Mouse (Mus musculus): ENCODE data around the gene Dctd.
"Not testable (repeated sequence)": the region's sequence is repeated elsewhere in the genome, so short reads cannot be mapped to it uniquely, and the experiment has no call there.

Dctd gene

DNA sequence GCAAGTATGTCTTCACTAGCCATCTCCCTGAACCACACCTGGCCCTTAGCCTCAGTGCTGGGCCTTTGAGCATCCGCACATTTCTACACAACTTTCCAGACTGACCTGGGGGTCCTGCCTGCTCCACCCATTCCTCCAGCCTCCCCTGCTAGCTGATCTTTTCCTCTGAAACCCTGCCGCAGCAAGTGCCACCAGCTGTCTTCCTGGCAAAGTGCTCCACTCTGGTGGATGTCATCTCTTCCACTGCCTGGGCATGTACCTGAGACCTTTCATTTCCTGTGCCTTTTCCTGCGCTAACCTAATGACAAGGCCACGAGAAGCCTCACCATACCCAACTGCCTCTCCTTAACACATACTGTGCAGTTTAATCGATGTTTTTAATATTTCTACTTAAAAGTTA, 46.9 kb downstream of the Dctd start:
- DNase-seq (ENCODE audit: low spot score in 2 of 2) = no peak

DNA sequence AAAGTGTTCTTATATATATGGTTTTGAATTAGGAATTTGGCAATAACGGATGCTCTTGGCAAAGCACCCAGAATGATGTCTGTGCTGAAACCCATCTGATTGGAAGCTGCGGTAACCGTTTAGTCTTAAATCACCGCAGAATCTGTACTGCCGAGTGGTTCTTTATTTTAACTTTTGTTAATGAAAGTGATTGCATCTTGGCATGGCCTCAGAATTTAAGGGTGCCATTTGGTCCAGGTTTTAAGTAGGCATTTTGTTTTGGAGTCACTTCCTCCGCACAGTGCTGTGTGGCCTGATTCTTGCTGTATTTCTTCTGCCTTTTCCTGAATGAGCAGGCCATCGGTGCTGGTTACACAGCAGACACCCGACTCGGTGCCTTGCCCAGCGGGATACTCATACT, 47.6 kb downstream of the Dctd start:
- DNase-seq (ENCODE audit: low spot score in 2 of 2) = peak in 1 of 2 experiments; percentile 50

DNA sequence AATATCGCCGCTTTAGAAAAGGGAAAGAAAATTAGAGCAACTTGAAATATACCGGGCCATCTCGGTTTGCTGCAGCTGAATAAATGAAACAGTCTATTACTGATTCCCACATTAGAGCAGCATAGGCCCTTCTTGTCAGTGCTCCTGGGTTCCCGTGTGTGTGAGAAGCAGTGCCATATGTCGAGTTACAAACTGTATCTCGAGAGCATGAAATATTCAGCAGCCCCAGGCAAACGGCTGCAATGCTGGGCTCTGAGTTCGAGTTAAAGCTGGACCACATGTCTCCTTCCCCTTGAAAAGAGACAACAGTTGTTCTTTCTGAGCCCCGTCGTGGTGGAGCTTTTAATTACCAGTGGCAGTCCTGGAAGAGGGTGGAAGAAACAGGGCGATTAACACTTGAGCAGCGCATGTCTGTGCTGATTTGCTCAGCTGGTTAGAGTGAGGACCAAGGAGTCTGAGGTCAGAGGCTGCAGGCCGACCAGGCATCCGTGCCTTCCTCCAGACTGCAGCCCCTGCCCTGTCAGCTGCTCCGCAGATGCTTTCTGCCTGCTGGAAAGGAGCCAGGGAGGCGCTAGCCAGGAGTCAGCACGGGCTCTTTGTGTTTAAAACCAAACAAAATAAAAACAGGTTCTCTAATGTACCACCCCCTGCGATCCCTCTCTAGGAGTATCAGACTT, 53.3 kb downstream of the Dctd start:
- DNase-seq (ENCODE audit: low spot score in 2 of 2) = no peak

DNA sequence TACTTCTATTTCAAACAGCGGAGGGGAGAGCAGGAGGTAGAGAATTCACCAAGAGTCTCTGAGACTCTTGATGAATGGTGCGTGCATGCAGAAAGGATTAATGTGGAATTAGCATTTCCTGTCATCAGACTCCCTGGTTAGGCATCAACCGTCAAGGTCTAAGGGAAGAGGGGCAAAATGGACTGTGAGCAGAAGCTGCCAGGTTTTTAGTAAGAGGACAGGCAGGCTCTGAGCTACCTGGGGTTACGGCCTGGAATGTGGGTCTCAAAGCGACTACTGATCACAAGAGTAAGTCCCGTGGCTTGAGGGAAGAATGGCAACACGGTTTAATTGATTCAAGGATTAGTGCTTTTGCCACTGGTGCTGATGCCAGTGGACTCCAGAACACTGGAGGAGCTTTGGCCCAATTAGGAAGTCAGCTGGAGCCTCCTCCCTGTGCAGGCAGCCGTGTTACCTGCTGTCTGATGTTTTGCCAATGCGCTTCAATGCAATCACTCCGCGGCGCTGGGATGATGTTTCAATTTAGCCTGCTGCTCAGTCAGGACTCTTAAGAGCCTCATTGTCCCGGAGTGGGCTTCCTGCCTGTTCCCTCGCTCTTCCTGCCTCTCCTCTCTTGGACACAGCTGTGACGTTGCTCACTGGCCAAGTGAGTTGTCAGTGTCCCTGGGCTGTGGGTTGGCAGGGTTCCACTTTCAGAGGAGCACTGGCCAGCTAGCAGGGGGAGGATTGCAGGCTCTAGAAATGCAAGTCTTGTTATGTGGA, 54.6 kb downstream of the Dctd start:
- peak; percentile 23 to 58 for DNase-seq (ENCODE audit: low spot score in 2 of 2)

DNA sequence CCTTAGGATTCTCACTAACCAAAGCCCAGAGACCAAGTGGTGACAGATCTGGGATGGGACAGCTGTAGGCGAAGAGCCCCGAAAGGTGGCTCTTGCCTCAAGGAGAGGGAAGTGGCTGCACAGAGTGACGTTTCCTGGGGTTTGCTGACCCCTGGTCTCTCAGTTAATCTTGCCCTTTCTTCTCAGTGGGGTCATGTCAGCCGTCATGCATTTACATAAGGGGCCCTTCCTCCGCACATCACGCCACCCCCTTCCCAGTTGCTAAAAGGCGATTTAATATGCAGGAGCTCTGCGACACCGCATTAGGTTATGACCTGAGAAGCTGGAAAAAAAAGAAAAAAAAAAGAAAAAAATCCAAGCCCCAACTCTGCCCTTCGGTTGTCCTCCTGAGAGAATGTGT, 58.8 kb downstream of the Dctd start:
- no peak for DNase-seq (ENCODE audit: low spot score in 2 of 2)

DNA sequence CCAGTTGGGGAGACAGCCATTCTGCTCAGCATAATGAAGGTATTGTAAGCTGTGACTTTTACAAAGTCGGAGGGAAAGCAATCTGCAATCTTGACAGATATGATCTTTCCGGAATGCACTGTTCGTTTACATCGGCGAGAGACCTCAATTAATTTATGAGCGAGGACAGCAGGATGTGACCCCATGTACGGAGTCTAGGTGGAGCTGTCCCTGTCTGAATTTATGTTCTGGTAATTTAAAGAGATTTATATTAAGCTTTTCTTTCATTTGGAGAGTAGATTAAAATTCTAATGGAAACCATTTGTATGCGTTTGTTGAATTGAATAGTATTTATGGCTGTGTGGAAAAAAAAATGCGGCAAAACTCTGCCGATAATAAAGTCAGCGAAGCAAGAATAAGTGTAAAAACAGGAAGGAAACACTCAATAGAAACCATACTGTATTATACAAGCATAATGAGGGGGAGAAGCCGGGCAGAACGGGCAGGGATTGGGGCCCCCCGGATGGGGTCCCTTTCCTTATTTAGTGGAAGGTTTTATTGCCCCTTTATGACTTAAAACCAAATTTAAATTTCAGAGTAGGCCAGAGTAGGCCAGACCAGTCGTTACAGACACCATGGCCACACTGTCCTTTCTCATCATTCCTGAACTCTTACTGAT, 59.8 kb downstream of the Dctd start:
- DNase-seq (ENCODE audit: low spot score in 2 of 2) = no peak

DNA sequence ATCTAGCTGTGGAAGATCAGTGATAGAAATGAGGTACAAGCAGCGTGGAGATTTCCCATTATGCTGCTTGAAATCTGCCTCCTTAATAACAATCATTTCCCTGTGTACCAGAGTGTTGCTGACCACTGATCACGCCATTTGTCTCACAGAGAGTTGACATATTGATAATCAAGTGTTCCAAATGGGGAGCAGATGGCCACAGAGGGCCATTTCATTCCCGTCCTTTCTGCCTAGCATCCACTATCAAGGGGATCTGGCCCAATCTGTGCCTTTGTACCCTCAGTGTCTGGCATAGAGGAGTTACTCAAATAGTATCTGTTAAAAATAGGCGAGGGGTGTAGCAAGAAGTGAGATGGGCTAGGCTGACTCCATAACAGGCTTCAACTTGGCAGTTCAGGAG, 78.5 kb downstream of the Dctd start:
- no peak for DNase-seq (ENCODE audit: low spot score in 2 of 2)

DNA sequence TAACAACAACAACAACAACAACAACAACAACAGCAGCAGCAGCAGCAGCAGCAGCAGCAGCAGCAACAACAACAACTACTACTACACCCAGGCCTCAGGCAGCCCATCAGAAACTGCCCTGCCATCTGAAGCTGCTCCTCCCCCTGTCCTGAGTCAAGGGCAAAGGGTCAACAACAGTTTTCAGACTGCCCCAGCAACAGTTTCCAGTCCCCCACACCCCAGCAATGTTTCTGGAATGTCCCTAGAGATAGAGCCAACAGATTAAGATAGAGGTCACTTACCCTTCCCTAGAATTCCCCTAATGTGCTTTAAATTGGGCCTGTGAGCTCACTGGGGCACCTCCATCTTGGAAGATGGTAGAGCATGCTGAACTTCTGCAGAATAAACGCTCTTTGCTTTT, 79.0 kb downstream of the Dctd start:
- no peak for DNase-seq (ENCODE audit: low spot score in 2 of 2)

DNA sequence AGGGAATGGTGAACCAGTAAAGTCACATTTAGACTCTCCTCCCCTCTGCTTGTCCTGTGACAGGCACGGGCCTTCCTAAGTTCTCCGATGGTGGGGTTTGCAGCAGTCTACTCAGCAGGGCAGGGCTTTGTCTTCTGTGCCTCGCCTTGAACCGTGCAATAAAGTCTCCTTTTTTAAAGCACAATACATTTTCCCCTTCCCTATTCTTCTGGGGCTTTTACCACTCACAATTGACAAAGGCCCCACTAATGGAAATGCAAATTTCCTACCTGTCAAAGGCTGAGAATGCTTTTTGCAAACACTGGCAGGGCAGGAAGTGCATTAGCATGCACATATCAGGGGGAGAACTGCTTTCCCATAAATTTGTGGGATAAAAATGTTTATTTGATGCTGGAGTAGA, 80.1 kb downstream of the Dctd start:
- no peak for DNase-seq (ENCODE audit: low spot score in 2 of 2)

DNA sequence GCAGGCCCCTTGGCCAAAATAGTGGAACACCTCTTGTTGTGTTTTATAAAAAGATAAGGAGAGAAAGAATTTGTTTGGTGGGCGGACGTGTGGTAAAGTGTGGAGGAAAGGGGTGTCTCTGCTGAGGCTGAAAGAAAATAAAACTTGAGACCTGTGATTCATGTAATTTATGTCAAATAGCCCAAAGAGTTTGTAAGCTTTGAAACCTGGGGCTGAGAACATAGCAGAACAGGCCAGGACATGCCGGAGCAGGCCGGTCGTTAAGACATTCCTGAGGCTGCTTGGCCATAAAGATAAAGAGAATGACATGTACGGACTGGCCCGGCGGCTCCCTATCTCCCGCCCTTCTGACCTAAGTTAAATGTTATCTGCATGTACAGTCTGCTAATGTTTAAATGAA, 81.3 kb downstream of the Dctd start:
- DNase-seq (ENCODE audit: low spot score in 2 of 2) = not testable (repeated sequence)

DNA sequence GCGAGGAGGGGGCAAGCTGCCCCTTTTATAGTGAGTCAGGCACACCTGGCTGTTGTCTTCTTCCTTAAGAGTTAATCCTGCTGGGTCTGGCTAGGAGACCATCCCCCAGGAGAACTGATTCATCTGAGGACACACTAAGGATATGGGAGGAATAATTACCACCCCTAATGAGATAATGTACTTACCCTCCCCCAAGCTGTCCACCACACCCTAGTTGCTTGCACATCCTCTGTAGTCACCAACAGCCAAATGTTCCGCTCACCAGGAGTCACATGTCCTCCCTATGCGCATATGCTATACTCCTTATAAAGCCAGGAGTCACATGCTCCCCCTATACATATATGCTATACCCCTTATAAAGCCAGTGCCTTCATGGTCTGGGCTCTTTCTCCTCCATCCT, 82.1 kb downstream of the Dctd start:
- no peak for DNase-seq (ENCODE audit: low spot score in 2 of 2)

DNA sequence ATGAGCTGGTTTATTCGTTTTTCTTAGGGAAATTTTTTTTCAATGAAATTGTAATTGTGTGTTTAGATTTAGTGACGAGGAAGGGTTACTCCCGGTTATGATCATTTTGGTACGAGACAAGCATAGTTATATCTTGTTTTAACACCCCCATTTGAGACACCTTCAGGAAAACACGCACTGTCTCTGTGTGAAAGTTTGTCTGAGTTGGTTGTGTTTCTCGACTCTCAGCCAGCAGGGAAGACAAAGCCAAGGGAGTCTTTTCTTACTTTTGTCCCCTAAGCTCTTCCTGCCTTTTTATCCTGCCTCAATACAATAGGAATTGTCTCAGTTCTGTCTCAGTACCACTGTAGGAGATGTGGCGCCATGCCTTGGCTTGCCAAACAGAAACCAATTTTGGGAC, 84.9 kb downstream of the Dctd start:
- DNase-seq (ENCODE audit: low spot score in 2 of 2) = no peak

DNA sequence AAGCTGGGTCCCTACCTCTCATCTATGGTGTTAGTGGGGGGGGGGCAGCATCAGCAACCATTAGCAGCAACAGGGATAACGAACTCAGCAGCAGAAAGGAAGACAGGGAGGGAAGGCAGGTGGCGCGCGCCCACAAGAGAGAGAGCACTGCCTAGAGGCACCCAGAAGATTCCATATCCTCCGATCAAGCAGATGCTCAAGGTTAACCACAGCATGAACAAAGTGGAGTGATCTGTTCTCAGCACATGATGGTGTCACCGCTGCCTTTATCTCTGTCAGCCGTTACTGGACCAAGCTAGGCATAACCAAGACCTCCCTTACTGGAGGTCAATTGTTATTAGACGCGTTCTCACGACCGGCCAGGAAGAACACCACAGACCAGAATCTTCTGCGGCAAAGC, 89.7 kb downstream of the Dctd start:
- DNase-seq (ENCODE audit: low spot score in 2 of 2) = no peak

DNA sequence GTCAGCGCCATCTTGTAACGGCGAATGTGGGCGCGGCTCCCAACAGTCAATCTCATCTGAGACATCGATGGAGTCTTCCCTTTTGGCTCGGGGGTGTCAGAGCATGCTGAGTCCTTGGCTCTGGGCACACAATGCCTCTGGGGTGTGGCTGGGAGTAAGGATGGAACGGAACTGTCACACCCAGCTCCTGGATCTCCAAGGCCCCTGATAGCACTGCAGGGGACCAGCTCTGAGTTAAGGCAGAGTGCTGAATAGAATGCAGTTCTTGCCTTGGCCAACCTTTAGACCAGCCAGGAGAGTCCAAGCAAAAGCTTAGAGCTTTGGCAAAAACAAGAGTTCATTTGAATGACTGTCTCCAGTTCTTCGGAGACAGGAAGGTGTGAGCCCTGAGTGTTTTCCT, 97.1 kb downstream of the Dctd start:
- no peak for DNase-seq (ENCODE audit: low spot score in 2 of 2)

DNA sequence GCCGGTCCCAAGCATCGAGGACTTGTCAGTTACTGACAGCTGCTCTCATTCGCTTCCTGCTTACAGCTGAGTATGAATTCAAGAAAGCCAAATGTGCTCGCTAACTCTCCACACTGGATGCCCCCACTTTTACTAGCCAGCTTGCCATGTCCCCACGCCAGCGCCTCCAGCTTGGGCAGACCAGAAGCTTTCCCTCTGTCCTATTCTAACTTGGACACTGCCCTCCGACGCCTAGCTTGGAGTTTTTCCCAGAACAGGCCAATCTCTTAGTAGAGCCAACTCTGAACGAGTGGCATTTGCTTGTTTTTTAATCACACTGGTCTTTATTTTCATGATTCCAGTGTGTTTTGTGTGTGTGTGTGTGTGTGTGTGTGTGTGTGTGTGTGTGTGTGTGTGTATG, 100.3 kb downstream of the Dctd start:
- no peak for DNase-seq (ENCODE audit: low spot score in 2 of 2)

DNA sequence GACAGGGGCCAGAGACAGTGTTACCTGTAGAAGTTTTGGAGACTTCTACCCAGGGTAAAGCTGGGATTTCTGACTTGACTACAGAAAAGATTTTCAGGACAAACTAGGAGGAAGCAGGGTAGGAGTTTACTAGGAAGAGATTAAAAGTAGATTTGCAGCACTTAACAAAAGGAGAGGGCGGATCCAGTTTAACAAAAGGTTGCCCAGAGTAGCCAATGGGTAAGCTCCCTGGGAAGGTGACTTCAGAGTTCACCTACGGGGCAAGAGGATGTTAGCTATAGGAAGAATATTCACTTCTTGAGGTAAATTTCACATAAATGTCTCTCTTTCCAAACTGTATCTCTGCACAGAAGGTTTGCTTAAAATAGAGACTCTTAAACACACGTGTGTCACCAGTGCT, 103.7 kb downstream of the Dctd start:
- no peak for DNase-seq (ENCODE audit: low spot score in 2 of 2)
